Mouse (Mus musculus) megakaryocyte, embryonic 14.5 days (primary cell): ENCODE measurements around the gene Arl9.

ENCODE experiments used
- FLI1 ChIP-seq: IDR thresholded peaks from 2 replicates; pipeline ENCODE4 v1.6.1; 2012; ENCODE audit warnings: low read length, inconsistent platforms, mixed read lengths
- GATA1 ChIP-seq: IDR thresholded peaks from 3 replicates; pipeline ENCODE4 v1.6.1; 2012; ENCODE audit warnings: mixed read lengths, low read length, inconsistent platforms, borderline replicate concordance

DNA sequence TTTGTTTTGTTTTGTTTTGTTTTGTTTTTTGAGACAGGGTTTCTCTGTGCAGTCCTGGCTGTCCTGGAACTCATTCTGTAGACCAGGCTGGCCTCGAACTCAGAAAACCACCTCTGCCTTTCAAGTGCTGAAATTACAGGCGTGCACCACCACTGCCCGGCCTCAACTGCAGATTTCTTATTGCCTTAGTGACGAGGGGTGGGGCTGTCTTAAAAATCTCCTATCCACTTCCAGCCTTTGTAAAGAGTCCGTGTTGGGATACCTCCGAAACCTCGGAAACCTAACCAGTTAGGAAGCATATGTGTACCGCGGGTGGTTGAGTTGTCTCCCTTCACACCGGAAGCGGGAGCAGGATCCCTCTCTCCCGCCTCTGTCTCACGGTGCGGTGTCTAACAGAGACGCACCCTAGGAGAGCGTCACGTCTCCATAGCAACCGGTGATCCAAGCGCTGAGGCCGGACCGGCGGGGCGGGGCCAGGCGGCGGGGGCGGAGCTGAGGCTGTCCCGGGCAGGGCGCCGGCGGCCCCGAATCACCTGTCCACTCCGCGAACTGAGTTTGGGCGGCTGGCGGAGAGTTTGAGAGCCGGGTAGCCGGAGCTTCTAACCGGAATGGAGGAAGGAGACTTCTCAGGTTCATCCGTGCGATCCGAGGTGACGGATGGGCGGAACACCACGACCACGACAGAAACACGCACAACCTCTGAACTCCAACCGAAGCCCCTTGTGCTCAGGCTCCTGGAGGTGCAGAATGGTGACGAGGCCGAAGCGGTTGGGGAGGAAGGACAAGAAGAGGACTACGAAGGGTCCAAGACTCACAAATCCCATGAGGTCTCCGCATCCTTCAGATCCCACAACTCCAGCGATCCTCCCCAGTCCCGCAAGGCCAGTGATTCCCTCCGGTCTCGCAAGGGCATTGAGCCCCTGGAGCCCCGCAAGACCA lies 12.0 kb downstream of the Arl9 start, which contains the start of gene Thegl:
- TF ChIP-seq GATA1: no peak
- TF ChIP-seq FLI1: no peak
